Mouse (Mus musculus) ES-E14 (cell line): Measurements from ENCODE around the gene Kirrel3.

Experiments
- HCFC1 ChIP-seq: IDR thresholded peaks from 2 replicates; pipeline ENCODE4 v1.6.1; 2012; ENCODE audit warnings: low read length, inconsistent platforms, borderline replicate concordance; ENCODE audit not compliant: insufficient read depth
- MAFK ChIP-seq: IDR thresholded peaks from 2 replicates; pipeline ENCODE4 v1.6.1; 2014; ENCODE audit warnings: mild to moderate bottlenecking, low read depth, low read length, inconsistent platforms; ENCODE audit not compliant: insufficient read depth
- ZC3H11A ChIP-seq: IDR thresholded peaks from 2 replicates; pipeline ENCODE4 v1.6.1; 2012; ENCODE audit warnings: low read depth, mild to moderate bottlenecking, inconsistent platforms, low read length, borderline replicate concordance

DNA sequence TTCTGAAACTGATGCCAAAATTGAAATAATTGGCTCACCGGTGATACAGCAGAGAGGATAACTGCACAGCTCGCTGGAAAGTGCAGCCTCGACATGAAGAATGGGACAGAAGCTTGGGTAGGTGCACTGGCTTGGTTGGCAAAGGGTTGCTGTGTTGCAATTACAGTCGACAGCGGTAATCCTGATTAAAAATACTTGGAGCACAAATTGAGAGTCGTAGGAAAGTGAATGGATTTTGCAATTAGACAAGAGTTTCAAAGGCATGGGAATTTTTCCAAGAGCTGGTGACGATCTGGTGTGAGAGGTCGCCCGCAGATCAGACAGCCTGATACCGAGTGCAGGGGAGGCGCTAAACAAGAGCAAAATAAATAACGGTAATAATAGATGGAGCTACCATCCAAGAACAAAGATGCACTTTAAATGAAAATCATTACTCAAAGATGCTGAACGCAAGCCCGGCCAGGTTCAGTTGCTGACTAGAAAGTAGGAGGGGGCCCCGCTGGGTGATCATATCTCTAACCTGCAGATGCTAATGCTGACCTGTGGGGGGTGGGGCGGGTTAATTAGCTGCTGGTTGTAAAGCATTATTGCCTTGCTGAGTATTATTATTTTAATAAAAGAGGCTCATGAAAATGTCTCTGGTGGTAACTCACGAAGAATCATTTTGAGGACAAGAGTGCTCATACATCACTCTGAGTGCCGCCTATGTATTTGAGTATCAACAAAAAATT is 338.8 kb downstream of the Kirrel3 start:
- TF ChIP-seq MAFK (no peak), HCFC1 (no peak), ZC3H11A (no peak)
